Mouse (Mus musculus) kidney, adult 2 months (tissue): ENCODE measurements around the gene Flvcr1.

Experiments
- CTCF ChIP-seq: fragments of 200-500 bp; conservative IDR thresholded peaks from 2 replicates; pipeline ENCODE4 v1.5.1; 2011; ENCODE audit warnings: low read depth, mild to moderate bottlenecking, control low read depth, low read length, moderate library complexity, mixed read lengths; ENCODE audit not compliant: insufficient read depth, insufficient read length
- POLR2A ChIP-seq: fragments of 200-500 bp; IDR thresholded peaks from one replicate; pipeline ENCODE4 v1.6.1; 2011; ENCODE audit warnings: low read depth, low read length, control low read depth

DNA sequence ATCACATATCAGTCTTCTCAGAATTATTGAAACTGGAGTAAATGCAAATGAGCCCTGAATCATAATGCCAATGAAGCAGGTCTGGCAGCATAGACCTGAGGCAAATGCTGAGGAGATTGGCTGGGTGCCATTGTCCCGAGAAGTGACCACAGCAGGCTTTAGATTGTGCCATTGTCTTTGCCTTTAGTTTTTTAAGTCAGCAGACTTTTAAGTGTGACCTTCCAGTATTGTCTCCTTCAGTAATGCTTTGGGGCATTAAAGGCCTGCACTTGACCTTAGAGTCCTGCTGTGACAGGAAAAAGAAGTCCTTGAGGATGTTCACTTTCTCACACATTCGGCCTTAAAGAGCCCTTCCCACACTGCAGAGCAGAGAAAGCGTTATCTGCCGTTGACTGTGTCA lies 44.3 kb upstream of the Flvcr1 start:
- TF ChIP-seq POLR2A (no peak), CTCF (no peak)
